Mouse (Mus musculus): ENCODE results near the gene Pkn2. TPM values are rescaled to one million over a fixed set of nuclear protein-coding genes. Genes with fewer than 3 reads are reported as not detected.

Gene Pkn2
- polyA plus RNA-seq (2017; shearing (Covaris generic)) = 10 to 100 TPM; 55.3 to 72.4 TPM

DNA sequence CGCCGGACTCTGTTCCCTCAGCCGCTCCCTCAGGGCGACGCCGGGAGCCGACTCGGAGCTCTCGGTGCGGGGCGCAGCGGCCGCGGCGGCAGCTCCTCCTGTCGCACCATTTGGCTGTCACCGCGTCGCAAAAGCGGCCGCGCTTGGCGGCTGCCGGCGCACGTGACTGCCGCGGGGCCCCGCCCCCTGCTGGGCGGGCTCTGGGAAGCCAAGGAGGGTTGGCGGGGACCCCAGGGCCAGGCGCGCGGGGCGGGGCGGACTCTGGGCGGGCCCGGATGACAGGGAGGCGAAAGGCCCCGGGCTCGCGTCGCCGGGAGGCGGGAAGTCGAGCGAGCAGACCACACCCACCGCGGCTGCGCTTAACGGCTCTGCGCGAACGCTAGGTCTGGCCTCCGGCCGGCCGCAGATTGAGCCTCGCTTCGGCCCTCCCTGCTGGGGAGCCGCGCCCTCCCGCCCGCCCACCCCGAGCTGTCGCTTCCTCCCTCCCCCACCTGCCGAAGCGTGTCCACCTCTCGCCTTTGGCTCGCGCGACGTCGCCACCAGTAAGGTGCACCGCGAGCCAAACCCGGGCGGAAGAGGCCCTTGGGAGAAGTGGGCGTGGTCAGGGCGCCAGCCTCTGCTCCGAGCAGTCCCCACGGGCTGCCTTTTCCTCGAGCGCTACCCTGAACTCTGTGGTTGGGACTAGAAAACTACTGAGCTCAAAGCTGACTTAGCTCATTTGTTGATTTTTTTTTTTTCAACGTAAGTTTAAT lies at the start of gene Pkn2:
Pkn2 (minus strand) TSS at position 133 of the 752 bp plus-strand sequence.

DNA sequence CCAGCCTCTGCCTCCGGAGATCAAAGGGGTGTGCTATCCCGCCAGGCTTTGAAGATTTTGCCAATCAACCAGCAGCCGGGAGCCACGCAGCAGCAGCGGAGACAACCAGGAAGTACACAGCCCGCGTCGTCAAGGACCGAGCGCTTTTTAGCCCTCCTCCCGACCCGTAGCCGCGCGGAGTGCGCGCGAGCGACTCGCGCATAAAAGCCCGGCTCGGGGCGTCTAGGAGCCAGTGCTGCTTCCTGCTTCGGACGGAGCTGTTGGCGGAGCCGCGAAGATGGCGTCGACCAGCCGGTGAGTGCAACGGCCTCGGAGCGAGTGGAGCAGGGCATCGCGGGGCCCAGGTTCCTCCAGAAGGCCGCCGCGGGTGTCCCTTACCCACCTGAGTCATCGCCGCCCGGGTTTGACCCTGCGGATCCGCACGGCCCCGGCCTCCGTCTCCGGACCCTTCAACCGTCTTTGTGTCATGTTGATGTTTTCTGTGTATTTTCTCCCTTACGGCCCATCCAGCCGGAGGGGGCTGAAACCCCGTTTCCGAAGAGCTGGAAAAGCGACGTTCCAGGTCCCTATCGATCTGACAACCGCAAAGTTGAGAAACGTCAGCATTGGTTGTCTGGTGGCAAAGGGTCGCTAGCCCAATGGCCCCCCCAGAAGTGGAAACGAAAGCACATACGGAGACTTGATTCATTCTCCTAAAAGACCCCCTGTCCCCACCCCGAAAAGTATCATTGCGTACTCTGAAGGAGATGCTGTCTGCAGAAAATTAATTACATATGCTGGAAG lies 116.6 kb downstream of the Pkn2 start, which contains the start of gene Gtf2b:
Gtf2b (plus strand) TSS at position 51 of the 783 bp plus-strand sequence.

Other genes with a start within 250 kb of the Pkn2 start
- gene Kyat3, start 181.0 kb downstream of the Pkn2 start, polyA plus RNA-seq (2017; shearing (Covaris generic)) = 10 to 100 TPM in 1 of 2 experiments, 1 to 10 TPM in 1; 6.5 to 10.6 TPM
- gene Gtf2b, start 117.0 kb downstream of the Pkn2 start, polyA plus RNA-seq (2017; shearing (Covaris generic)) = 10 to 100 TPM; 65.9 to 74.2 TPM